Mouse (Mus musculus) myocyte (in vitro differentiated cells): ENCODE measurements around the gene Ceacam1.

Experiments
- E2F4 ChIP-seq: IDR thresholded peaks from one replicate; pipeline ENCODE4 v1.6.1; 2011; ENCODE audit warnings: mild to moderate bottlenecking, control low read depth, moderate library complexity; ENCODE audit not compliant: insufficient read depth
- MAX ChIP-seq: IDR thresholded peaks from one replicate; pipeline ENCODE4 v1.6.1; 2011; ENCODE audit warnings: low read depth, mild to moderate bottlenecking, control low read depth
- MYOD1 ChIP-seq, 3 experiments: IDR thresholded peaks; one replicate each; pipeline ENCODE4 v1.6.1; 2011; ENCODE audit warnings: control low read depth in 2 of 3, low read depth in 2 of 3, mild to moderate bottlenecking in 2 of 3, moderate library complexity in 1 of 3; ENCODE audit not compliant: insufficient read length in 2 of 3, control insufficient read depth in 1 of 3
- MYOG ChIP-seq, 3 experiments: IDR thresholded peaks; one replicate each; pipeline ENCODE4 v1.6.1; 2011; ENCODE audit warnings: control low read depth in 2 of 3, low read depth in 2 of 3, mild to moderate bottlenecking in 2 of 3; ENCODE audit not compliant: insufficient read length in 2 of 3, control insufficient read depth in 1 of 3, insufficient read depth in 1 of 3
- POLR2A ChIP-seq: IDR thresholded peaks from one replicate; pipeline ENCODE4 v1.6.1; 2011; ENCODE audit warnings: low read depth, mild to moderate bottlenecking, control low read depth, moderate library complexity; ENCODE audit not compliant: insufficient read length
- TCF12 ChIP-seq: IDR thresholded peaks from one replicate; pipeline ENCODE4 v1.6.1; 2011; ENCODE audit warnings: mild to moderate bottlenecking, control low read depth; ENCODE audit not compliant: poor library complexity, insufficient read depth, severe bottlenecking
- USF1 ChIP-seq: IDR thresholded peaks from one replicate; pipeline ENCODE4 v1.6.1; 2011; ENCODE audit warnings: low read depth, mild to moderate bottlenecking, control low read depth, moderate library complexity

GRCm38 (mm10) chr7:25417597-25417996 is 59.8 kb downstream of the Ceacam1 start:
- TF ChIP-seq MAX (no peak), MYOD1 (IDR thresholded peaks at IDR 0.05; ENCODE audit: control insufficient read depth in 1 of 3, insufficient read length in 2 of 3, low read depth in 2 of 3) (no peak), POLR2A (no peak), TCF12 (no peak), USF1 (no peak), MYOG (IDR thresholded peaks at IDR 0.05; ENCODE audit: control insufficient read depth in 1 of 3, insufficient read depth in 1 of 3, insufficient read length in 2 of 3, low read depth in 2 of 3) (no peak), E2F4 (no peak)
